Mouse (Mus musculus) heart, adult 2 months (tissue): Measurements from ENCODE around the gene Tspan17. TPM values are rescaled to one million over a fixed set of nuclear protein-coding genes. Genes with fewer than 3 reads are reported as not detected.
"Not testable (repeated sequence)": the region's sequence is repeated elsewhere in the genome, so short reads cannot be mapped to it uniquely, and the experiment has no call there.

Source experiments
- DNase-seq, 2 experiments: peaks; one replicate each; pipeline ENCODE4 v3.0.0; 2021
- H3K27ac ChIP-seq: fragments of 200-600 bp; 2 replicates; pipeline ENCODE4 v1.8.1; 2022
- H3K27me3 ChIP-seq: fragments of 200-500 bp; 2 replicates; pipeline ENCODE4 v1.6.1; 2012; ENCODE audit warnings: mild to moderate bottlenecking, low read length, inconsistent platforms, mixed read lengths; ENCODE audit not compliant: control insufficient read depth, insufficient read depth
- H3K36me3 ChIP-seq: fragments of 200-500 bp; 2 replicates; pipeline ENCODE4 v1.6.1; 2012; ENCODE audit warnings: low read length, inconsistent platforms; ENCODE audit not compliant: control insufficient read depth, insufficient read depth
- H3K4me1 ChIP-seq: fragments of 200-500 bp; 2 replicates; pipeline ENCODE4 v1.6.1; 2011; ENCODE audit warnings: low read length; ENCODE audit not compliant: control insufficient read depth, insufficient read depth
- H3K4me3 ChIP-seq: fragments of 200-600 bp; 2 replicates; pipeline ENCODE4 v1.8.1; 2022
- H3K79me2 ChIP-seq: fragments of 200-500 bp; replicated peaks from 2 replicates; pipeline ENCODE4 v1.6.1; 2012; ENCODE audit warnings: mild to moderate bottlenecking, inconsistent platforms, low read length, moderate library complexity, mixed read lengths; ENCODE audit not compliant: control insufficient read depth, insufficient read depth
- H3K9ac ChIP-seq: fragments of 200-500 bp; 2 replicates; pipeline ENCODE4 v1.6.1; 2012; ENCODE audit warnings: low read depth, mild to moderate bottlenecking, control low read depth, inconsistent platforms, low read length, mixed read lengths
- CTCF ChIP-seq: fragments of 200-600 bp; IDR thresholded peaks from 2 replicates; pipeline ENCODE4 v1.8.1; 2022; ENCODE audit warnings: antibody characterized with exemption, mild to moderate bottlenecking, moderate library complexity
- EP300 ChIP-seq: fragments of 200-500 bp; IDR thresholded peaks from 2 replicates; pipeline ENCODE4 v1.6.1; 2011; ENCODE audit warnings: low read depth, low read length, control low read depth; ENCODE audit not compliant: insufficient read depth
- POLR2A ChIP-seq: fragments of 200-500 bp; IDR thresholded peaks from 2 replicates; pipeline ENCODE4 v1.6.1; 2011; ENCODE audit warnings: mild to moderate bottlenecking, low read depth, low read length, control low read depth; ENCODE audit not compliant: insufficient read depth
- WGBS: fragments of 180-500 bp; shearing (Covaris S2); methylation state at CpG from one replicate; pipeline ENCODE4 v1.1.7; 2018; 5-methylcytosine and 5-hydroxymethylcytosine counted together
- intact Hi-C: fragments of 180-260 bp; cut with DNase I; formaldehyde crosslinking; loops from one replicate; pipeline ENCODE4 v1.15.1; 2025
- polyA plus RNA-seq: library from polyadenylated mRNA; depleted of rRNA; stranded (reverse); fragments of >200 nt; gene quantifications from 2 replicates; pipeline ENCODE4 v1.2.3, GENCODE M21; 2012
- total RNA-seq, 2 experiments: library from RNA; stranded (reverse); gene quantifications; 2 replicates each; pipeline ENCODE4 v1.2.3; 2021

The Tspan17 gene
- total and polyA plus RNA-seq, 3 experiments, result 7.2 to 12.7 (median 10.0) TPM

DNA sequence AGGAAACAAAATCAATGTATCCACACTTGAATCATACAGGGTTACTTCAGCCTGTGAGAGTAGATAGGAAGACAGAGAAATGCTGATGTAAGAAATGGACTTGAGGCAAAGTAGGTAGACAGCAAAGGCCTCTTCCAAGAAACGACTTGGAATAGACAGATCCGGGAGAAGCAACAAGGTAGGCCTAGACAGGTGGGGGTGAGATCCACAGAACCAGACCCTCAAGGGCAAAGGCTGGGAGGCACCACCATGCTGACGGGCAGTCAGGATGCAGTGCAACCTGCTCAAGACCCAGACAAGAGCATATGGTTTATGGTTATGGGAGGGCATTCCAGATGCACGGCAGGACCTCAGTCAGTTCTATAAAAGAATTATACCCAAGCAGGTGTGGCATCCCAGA is 22.2 kb upstream of the Tspan17 start:
- TF ChIP-seq CTCF (no peak), POLR2A (no peak), EP300 (no peak)
- H3K36me3 ChIP-seq, result no peaks in the 10 kb centered on the region
- H3K4me3 ChIP-seq, result no peak overlapping the region
- DNase-seq, result no peak
- no peaks in the 10 kb centered on the region for H3K79me2 ChIP-seq
- intact Hi-C loops, result no loop called here
- no peak overlapping the region for H3K9ac ChIP-seq
- WGBS, result 81% methylated on average over 4 of the region's 4 CpGs
- H3K27ac ChIP-seq, result no peak overlapping the region
- peaks cover 9% of the 10 kb centered on the region; the same call in 1 of the 2 replicates for H3K27me3 ChIP-seq
- H3K4me1 ChIP-seq, result no peaks in the 10 kb centered on the region

- Histone ChIP-seq H3K4me1 (no peaks in the 10 kb centered on the region), H3K79me2 (no peaks in the 10 kb centered on the region), H3K9ac (no peak overlapping the region), H3K27me3 (no peaks in the 10 kb centered on the region), H3K4me3 (no peak overlapping the region), H3K36me3 (no peaks in the 10 kb centered on the region), H3K27ac (no peak overlapping the region)
- 55% methylated on average over 3 of the region's 3 CpGs for WGBS
- no peak for TF ChIP-seq CTCF
- no peak for TF ChIP-seq POLR2A
- TF ChIP-seq EP300, result no peak
- peak in 1 of 2 experiments; percentile 23 for DNase-seq
- intact Hi-C loops, result no loop called here
Measured at GRCm38 (mm10) chr13:54780592-54780991, 8.6 kb upstream of the Tspan17 start.

GRCm38 (mm10) chr13:54781086-54781485 is 8.1 kb upstream of the Tspan17 start:
- no peaks in the 10 kb centered on the region for H3K27me3 ChIP-seq
- no peak for DNase-seq
- no peaks in the 10 kb centered on the region for H3K4me1 ChIP-seq
- H3K9ac ChIP-seq, result no peak overlapping the region
- no peak overlapping the region for H3K27ac ChIP-seq
- no peak for TF ChIP-seq EP300
- no peak for TF ChIP-seq POLR2A
- no peak for TF ChIP-seq CTCF
- H3K36me3 ChIP-seq, result no peaks in the 10 kb centered on the region
- intact Hi-C loops, result no loop called here
- WGBS, result 86% methylated on average over 3 of the region's 3 CpGs
- H3K4me3 ChIP-seq, result no peak overlapping the region
- no peaks in the 10 kb centered on the region for H3K79me2 ChIP-seq

DNA sequence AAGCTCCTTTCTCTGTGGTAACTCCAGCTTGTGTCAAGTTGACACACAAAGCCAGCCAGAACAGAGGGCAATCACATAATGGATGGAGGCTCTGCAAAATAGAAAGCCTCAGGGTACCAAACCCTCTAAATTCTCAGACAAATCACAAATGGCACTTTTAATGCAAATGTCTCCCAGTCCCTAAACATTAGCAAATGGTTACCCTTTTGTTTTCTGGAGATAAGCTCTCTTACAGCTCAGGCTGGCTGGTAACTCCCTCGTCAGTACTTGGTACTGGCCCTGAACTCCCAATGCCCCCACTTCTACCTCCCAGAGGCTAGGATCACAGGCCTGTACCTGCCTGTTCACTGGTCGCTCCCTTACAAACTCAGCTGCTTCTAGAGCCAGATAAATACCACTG is 5.9 kb upstream of the Tspan17 start:
- TF ChIP-seq POLR2A (no peak), EP300 (no peak), CTCF (no peak)
- DNase-seq, result no peak
- no peak overlapping the region for H3K27ac ChIP-seq
- H3K27me3 ChIP-seq, result no peaks in the 10 kb centered on the region
- no peaks in the 10 kb centered on the region for H3K36me3 ChIP-seq
- no peak overlapping the region for H3K4me3 ChIP-seq
- H3K9ac ChIP-seq, result no peak overlapping the region
- WGBS, result 42% methylated on average over 2 of the region's 2 CpGs
- H3K4me1 ChIP-seq, result no peaks in the 10 kb centered on the region
- no peaks in the 10 kb centered on the region for H3K79me2 ChIP-seq
- intact Hi-C loops, result no loop called here

DNA sequence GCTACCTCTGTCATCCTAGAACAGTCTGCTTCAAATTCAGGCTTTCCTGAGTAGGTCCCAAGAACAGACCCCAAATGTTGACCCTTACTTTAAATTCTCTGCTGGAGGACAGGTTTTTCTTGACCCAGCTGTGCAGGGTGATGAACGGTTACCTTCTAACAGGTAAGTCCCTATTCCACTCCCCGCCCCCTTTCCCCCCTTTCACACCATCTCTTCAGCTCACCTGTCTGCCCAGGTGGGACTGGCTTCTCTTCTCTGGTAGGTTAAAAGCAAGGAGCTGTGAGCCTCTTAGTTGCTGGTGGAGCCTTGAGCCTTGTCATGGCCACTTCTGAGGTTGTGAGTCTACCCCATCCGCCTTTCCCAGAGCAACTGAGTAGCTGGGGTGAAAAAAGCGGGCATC is 5.5 kb upstream of the Tspan17 start, which contains the start of gene Eif4e1b:
TSS of gene Eif4e1b (plus strand) at position 301 of the 400 bp plus-strand sequence.
- no peak for TF ChIP-seq EP300
- no peak for TF ChIP-seq POLR2A
- no peak for TF ChIP-seq CTCF
- intact Hi-C loops, result no loop called here
- H3K4me1 ChIP-seq, result no peaks in the 10 kb centered on the region

DNA sequence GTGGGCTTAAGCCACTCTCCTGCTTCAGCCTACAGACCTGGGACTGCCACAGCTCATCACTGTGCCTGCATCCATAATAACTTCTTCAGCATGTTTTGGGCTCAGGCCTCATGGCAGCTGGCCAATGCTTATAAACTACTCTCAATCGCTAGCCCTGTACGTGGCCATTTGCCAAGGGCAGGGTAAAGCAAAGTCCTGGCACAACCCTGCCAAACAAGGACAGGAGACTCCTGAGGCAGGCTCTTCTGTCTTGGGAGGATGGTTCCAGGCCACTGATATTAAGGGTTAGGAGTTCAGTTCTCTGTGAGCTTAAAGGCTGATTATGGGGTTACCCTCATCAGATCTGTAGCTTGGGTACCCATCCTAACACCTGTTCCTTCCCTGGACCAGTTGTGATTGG is 1.6 kb upstream of the Tspan17 start:
- H3K36me3 ChIP-seq, H3K79me2 ChIP-seq, H3K27me3 ChIP-seq, H3K9ac ChIP-seq, H3K4me3 ChIP-seq, H3K27ac ChIP-seq, DNase-seq, H3K4me1 ChIP-seq, intact Hi-C loops: not testable (repeated sequence)
- WGBS, result 17% methylated on average over 2 of the region's 2 CpGs

More for the DNA sequence above, 5.5 kb upstream of the Tspan17 start, which contains the start of gene Eif4e1b:
- H3K79me2 ChIP-seq, result no peaks in the 10 kb centered on the region
- H3K27ac ChIP-seq, result no peak within 1 kb of the TSS
- no peaks in the 10 kb centered on the region for H3K27me3 ChIP-seq
- no peaks in the 10 kb centered on the region for H3K36me3 ChIP-seq
- H3K4me3 ChIP-seq, result no peak within 1 kb of the TSS
- H3K9ac ChIP-seq, result no peak within 1 kb of the TSS
- 77% methylated on average over 4 of the region's 4 CpGs for WGBS
- DNase-seq, result no peak
